Mouse (Mus musculus) E14TG2a.4 (cell line): Measurements from ENCODE around the gene Asdurf.

Experiments
- CTCF ChIP-seq: conservative IDR thresholded peaks from 2 replicates; pipeline ENCODE4 v1.5.1; 2014; ENCODE audit warnings: low read length
- NANOG ChIP-seq: IDR thresholded peaks from 2 replicates; pipeline ENCODE4 v1.6.1; 2014; ENCODE audit warnings: borderline replicate concordance, low read length, mixed read lengths
- POU5F1 ChIP-seq: IDR thresholded peaks from 2 replicates; pipeline ENCODE4 v1.6.1; 2014; ENCODE audit warnings: low read length, borderline replicate concordance

DNA sequence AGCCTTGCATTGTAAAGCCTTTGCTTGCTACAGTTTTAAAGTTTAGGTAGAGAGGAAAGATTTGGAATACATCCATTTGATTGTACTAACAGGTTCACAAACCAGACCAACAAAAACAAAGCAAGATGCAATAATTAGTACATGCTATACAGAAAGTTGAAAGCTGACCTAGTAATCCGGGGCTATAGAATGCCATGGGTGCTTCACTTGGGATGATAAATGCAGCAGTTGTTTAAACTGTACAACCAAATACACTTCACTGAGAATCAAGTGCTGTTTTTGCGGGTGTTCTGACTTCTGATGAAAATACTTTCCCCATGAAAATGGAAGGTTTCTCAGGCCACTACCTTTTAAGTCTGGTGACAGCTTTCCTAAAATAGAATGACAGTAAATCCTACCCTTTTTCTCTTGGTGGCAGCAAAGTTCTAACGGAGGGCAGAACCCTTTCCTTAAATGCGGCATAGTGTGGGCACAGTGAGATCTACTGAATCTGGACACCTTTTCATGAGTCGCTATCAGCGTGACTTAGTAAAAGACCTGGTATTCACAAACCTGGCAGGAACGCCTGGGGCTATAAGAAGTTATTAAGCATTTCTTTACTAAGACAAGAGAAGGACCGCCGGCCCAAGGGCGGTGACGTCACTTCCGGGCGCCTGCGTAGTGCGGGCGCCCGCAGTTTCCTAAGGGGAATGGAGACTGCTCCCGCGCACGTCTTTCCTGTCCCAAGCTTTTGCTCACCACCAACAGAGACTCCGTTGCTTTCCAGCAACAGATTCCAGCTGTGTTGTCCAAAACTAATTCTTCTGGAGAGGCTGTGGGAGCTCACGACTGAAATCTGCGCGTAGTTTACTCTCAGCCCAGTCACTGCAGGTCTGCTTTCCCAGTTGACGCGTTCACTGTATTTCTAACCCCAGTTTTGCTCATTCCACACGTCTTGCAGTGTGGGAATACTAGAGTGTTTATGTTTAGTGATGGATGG lies 39.1 kb downstream of the Asdurf start, which contains the start of gene Osgepl1:
- no peak for TF ChIP-seq CTCF
- TF ChIP-seq POU5F1: no peak
- no peak for TF ChIP-seq NANOG
